In genomic region chr19:7423028-7423655, GRCm38 (mm10) we compare ENCODE assay signal across 8 mouse cellular contexts. TPM values are rescaled to one million over a fixed set of nuclear protein-coding genes. Genes with fewer than 3 reads are reported as not detected.
DNase-seq lines count a peak whose midpoint lies in the region; ATAC-seq lines count a peak whose summit lies in the region.

No protein-coding gene starts in this region.

- peak; percentile 95 for DNase-seq in Muller cell, postnatal 12 days (ENCODE audit: inconsistent ontology term)
- DNase-seq in cerebellum, adult 9-10 months, result peak; percentile 84
- peak; percentile 64 to 66 for DNase-seq in frontal cortex, postnatal 25 days (ENCODE audit: low spot score in 2 of 2)
- peak; percentile 90 for DNase-seq in layer of hippocampus, postnatal 14 days (ENCODE audit: low spot score in 2 of 2)
- DNase-seq in retina, postnatal 7 days (ENCODE audit: low read depth, low spot score), result peak; percentile 49

- 17% methylated on average over 51 of the region's 51 CpGs for WGBS in hindbrain, embryonic 12.5 days
- WGBS in lung, embryonic 15.5 days, result 12% methylated on average over 51 of the region's 51 CpGs

- H3K9me3 ChIP-seq in hindbrain, embryonic 12.5 days (replicated peaks), result no peaks in the 10 kb centered on the region
- H3K9me3 ChIP-seq in lung, embryonic 15.5 days, result no peaks in the 10 kb centered on the region

- peak overlapping the region; percentile 93 for H3K27ac ChIP-seq in hindbrain, embryonic 12.5 days
- peak overlapping the region; percentile 86 for H3K27ac ChIP-seq in lung, embryonic 15.5 days

- peak overlapping the region; percentile 76 for H3K4me2 ChIP-seq in hindbrain, embryonic 12.5 days (replicated peaks)
- H3K4me2 ChIP-seq in lung, embryonic 15.5 days, result peak overlapping the region; percentile 46

- H3K36me3 ChIP-seq in hindbrain, embryonic 12.5 days, result peaks cover 75% of the 10 kb centered on the region
- peaks cover 47% of the 10 kb centered on the region for H3K36me3 ChIP-seq in lung, embryonic 15.5 days

- ATAC-seq in hindbrain, embryonic 12.5 days (ENCODE audit: low FRiP score), result peak; percentile 49
- ATAC-seq in lung, embryonic 15.5 days (ENCODE audit: borderline replicate concordance, extremely low read depth, low FRiP score, low TSS enrichment), result peak; percentile 87
- ATAC-seq in megakaryocyte, adult 5-6 weeks (ENCODE audit: poor library complexity, severe bottlenecking), result no peak

- peaks cover 58% of the 10 kb centered on the region for H3K4me1 ChIP-seq in hindbrain, embryonic 12.5 days
- H3K4me1 ChIP-seq in lung, embryonic 15.5 days, result peaks cover 60% of the 10 kb centered on the region

- no peaks in the 10 kb centered on the region for H3K27me3 ChIP-seq in hindbrain, embryonic 12.5 days
- H3K27me3 ChIP-seq in lung, embryonic 15.5 days, result no peaks in the 10 kb centered on the region

- H3K4me3 ChIP-seq in hindbrain, embryonic 12.5 days, result peak overlapping the region; percentile 89
- peak overlapping the region; percentile 17 for H3K4me3 ChIP-seq in lung, embryonic 15.5 days

- H3K9ac ChIP-seq in hindbrain, embryonic 12.5 days, result peak overlapping the region; percentile 80
- H3K9ac ChIP-seq in lung, embryonic 15.5 days, result no peak overlapping the region; the same call in 1 of the 2 replicates

RNA-seq across cellular contexts. Expression of gene 2700081O15Rik, which starts 5.7 kb away (rescaled TPM):
- polyA plus RNA-seq in hindbrain, embryonic 12.5 days (2016; fragmentation: Nextera tagmentation; extraction: Ambion mirVana), result 18.0 and 20.1 TPM in 2 replicates
- 10 to 100 TPM; 57.8 to 64.3 TPM for total RNA-seq in layer of hippocampus, postnatal 14 days (2021)
- 6.2 and 6.8 TPM in 2 replicates for polyA plus RNA-seq in lung, embryonic 15.5 days (2015; fragmentation: Nextera tagmentation; extraction: Ambion mirVana)
- 0.41 and 0.98 TPM in 2 replicates for total RNA-seq in megakaryocyte, adult 5-6 weeks (2015)
- total RNA-seq in megakaryocyte, adult 5-6 weeks (2017), result 0.51 and 0.61 TPM in 2 replicates

RNA-seq across cellular contexts. Expression of gene Spindoc, which starts 40.3 kb away (rescaled TPM):
- 37.8 and 44.1 TPM in 2 replicates for polyA plus RNA-seq in hindbrain, embryonic 12.5 days (2016; fragmentation: Nextera tagmentation; extraction: Ambion mirVana)
- total RNA-seq in layer of hippocampus, postnatal 14 days (2021), result 10 to 100 TPM; 32.8 to 33.9 TPM
- polyA plus RNA-seq in lung, embryonic 15.5 days (2015; fragmentation: Nextera tagmentation; extraction: Ambion mirVana), result 27.9 and 28.3 TPM in 2 replicates
- total RNA-seq in megakaryocyte, adult 5-6 weeks (2015), result 6.8 and 9.4 TPM in 2 replicates
- total RNA-seq in megakaryocyte, adult 5-6 weeks (2017), result 5.8 and 9.0 TPM in 2 replicates

RNA-seq across cellular contexts. Expression of gene Rtn3, which starts 59.9 kb away (rescaled TPM):
- polyA plus RNA-seq in hindbrain, embryonic 12.5 days (2016; fragmentation: Nextera tagmentation; extraction: Ambion mirVana), result 380 and 385 TPM in 2 replicates
- 100 to 1,000 TPM; 850 to 871 TPM for total RNA-seq in layer of hippocampus, postnatal 14 days (2021)
- polyA plus RNA-seq in lung, embryonic 15.5 days (2015; fragmentation: Nextera tagmentation; extraction: Ambion mirVana), result 132 and 138 TPM in 2 replicates
- total RNA-seq in megakaryocyte, adult 5-6 weeks (2015), result 209 and 213 TPM in 2 replicates
- total RNA-seq in megakaryocyte, adult 5-6 weeks (2017), result 75.3 and 90.5 TPM in 2 replicates

Comparison
In these comparisons a context has a peak if more than half of its experiments do, and no peak if none do; other contexts are left out.
1. RNA of gene 2700081O15Rik, which starts 5.7 kb away (total RNA-seq): 57.8 to 64.3 TPM in layer of hippocampus, postnatal 14 days; 0.41 to 0.98 TPM in megakaryocyte, adult 5-6 weeks; every median in the first group is over 10 times any median in the second.
2. Peak in every context shown above with its lines, with median percentiles within 50 percentile points of each other: DNase-seq.